Mouse (Mus musculus) liver, postnatal 0 days (tissue): ENCODE measurements at regions not wholly inside any gene's neighbourhood (a gene's known extent, or its start where the extent isn't known, plus 50 kb on each side); places are given as distances from the start of the nearest gene placed in this dataset.
A peak's percentile ranks its signal among the peaks of the same experiment; 100 is the strongest.

Experiments used
- ATAC-seq: fragments of 200-750 bp; cut with Nextera tagmentation; 2 replicates; pipeline ENCODE4 v1.8.0; 2017; ENCODE audit warnings: mild to moderate bottlenecking, moderate library complexity
- DNase-seq: peaks from one replicate; pipeline ENCODE4 v3.0.0-alpha.2; 2016
- H3K27ac ChIP-seq: fragments of 300-500 bp; sonication (generic); 2 replicates; pipeline ENCODE4 v1.5.1; 2014; ENCODE audit warnings: antibody characterized with exemption, moderate library complexity, mild to moderate bottlenecking, low read depth
- H3K27me3 ChIP-seq: fragments of 300-500 bp; sonication (generic); 2 replicates; pipeline ENCODE4 v1.6.1; 2014; ENCODE audit warnings: low read length, control low read depth, mixed read lengths; ENCODE audit not compliant: insufficient read depth
- H3K36me3 ChIP-seq: fragments of 300-500 bp; sonication (generic); replicated peaks from 2 replicates; pipeline ENCODE4 v1.6.1; 2014; ENCODE audit warnings: mild to moderate bottlenecking, control low read depth, low read length, moderate library complexity, mixed read lengths; ENCODE audit not compliant: insufficient read depth
- H3K4me1 ChIP-seq: fragments of 300-500 bp; sonication (generic); 2 replicates; pipeline ENCODE4 v1.6.1; 2014; ENCODE audit warnings: antibody characterized with exemption, mild to moderate bottlenecking, control low read depth; ENCODE audit not compliant: insufficient read depth
- H3K4me2 ChIP-seq: fragments of 300-500 bp; sonication (generic); 2 replicates; pipeline ENCODE4 v1.6.1; 2014; ENCODE audit warnings: low read depth, mild to moderate bottlenecking, low read length, moderate library complexity, mixed read lengths
- H3K4me3 ChIP-seq: fragments of 300-500 bp; sonication (generic); 2 replicates; pipeline ENCODE4 v1.5.1; 2014; ENCODE audit warnings: low read depth, low read length
- H3K9ac ChIP-seq: fragments of 300-500 bp; sonication (generic); replicated peaks from 2 replicates; pipeline ENCODE4 v1.6.1; 2014; ENCODE audit warnings: mild to moderate bottlenecking, moderate library complexity
- H3K9me3 ChIP-seq: fragments of 300-500 bp; sonication (generic); 2 replicates; pipeline ENCODE4 v1.6.1; 2016; ENCODE audit warnings: mild to moderate bottlenecking, control low read depth, low read length, mixed read lengths
- CTCF ChIP-seq: sonication (generic); IDR thresholded peaks from 2 replicates; pipeline ENCODE4 v1.5.1; 2016; ENCODE audit warnings: antibody characterized with exemption, low read depth
- EP300 ChIP-seq: IDR thresholded peaks from 2 replicates; pipeline ENCODE4 v1.6.1; 2016; ENCODE audit warnings: antibody characterized with exemption, low read depth, mild to moderate bottlenecking
- whole genome bisulfite sequencing: fragments of 180-500 bp; shearing (Covaris S2); extraction: QIAGEN DNeasy Blood & Tissue Kit; methylation state at CpG from one replicate; pipeline ENCODE4 v1.1.7; 2014; ENCODE audit not compliant: insufficient replicate concordance; 5-methylcytosine and 5-hydroxymethylcytosine counted together

GRCm38 (mm10) chr3:68764917-68765598 lies 74.6 kb downstream of the Il12a start:
- Histone ChIP-seq H3K4me3 (no peak overlapping the region), H3K4me1 (peaks cover 27% of the 10 kb centered on the region), H3K27me3 (no peaks in the 10 kb centered on the region), H3K9ac (no peak overlapping the region), H3K4me2 (no peak overlapping the region; the same call in 1 of the 2 replicates), H3K9me3 (no peaks in the 10 kb centered on the region), H3K36me3 (no peaks in the 10 kb centered on the region), H3K27ac (peak overlapping the region; percentile 18; the same call in 1 of the 2 replicates)
- DNase-seq (peak; percentile 37), ATAC-seq (peak; percentile 74)
- WGBS, result 49% methylated on average over 7 of the region's 7 CpGs
- TF ChIP-seq EP300 (no peak), CTCF (no peak)

- TF ChIP-seq CTCF, result no peak
- TF ChIP-seq EP300, result no peak
- WGBS, result 71% methylated on average over 3 of the region's 3 CpGs
- ATAC-seq, result no peak
These were observed 81.1 kb downstream of the Il12a start for GRCm38 (mm10) chr3:68771579-68771978.

DNA sequence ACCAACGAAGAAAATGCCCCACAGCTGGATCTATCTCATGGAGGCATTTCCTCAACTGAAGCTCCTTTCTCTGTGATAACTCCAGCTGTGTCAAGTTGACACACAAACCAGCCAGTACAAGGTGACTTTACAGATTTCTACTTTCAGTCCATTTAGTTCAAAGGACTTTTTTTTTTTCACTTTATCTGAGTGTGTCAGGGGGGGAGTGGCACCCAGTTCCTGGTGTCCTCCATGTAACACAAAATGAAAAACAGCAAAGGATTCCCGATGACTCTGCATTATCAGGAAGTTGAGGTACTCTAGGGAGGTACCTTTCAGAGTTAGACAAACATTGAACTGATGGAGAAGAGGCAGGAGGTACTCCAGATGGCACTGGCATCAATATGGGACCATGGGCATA lies 87.4 kb downstream of the Il12a start:
- Histone ChIP-seq H3K4me3 (no peak overlapping the region), H3K36me3 (no peaks in the 10 kb centered on the region), H3K9ac (no peak overlapping the region), H3K4me2 (no peak overlapping the region), H3K9me3 (no peaks in the 10 kb centered on the region), H3K27ac (no peak overlapping the region), H3K4me1 (peaks cover 3% of the 10 kb centered on the region; the same call in 1 of the 2 replicates), H3K27me3 (no peaks in the 10 kb centered on the region)
- ATAC-seq, result no peak
- WGBS, result 45% methylated on average over 2 of the region's 2 CpGs
- no peak for DNase-seq
- TF ChIP-seq EP300 (0 out of 2 replicates have a peak, but pooled peaks have one; percentile 26), CTCF (no peak)

More at GRCm38 (mm10) chr3:68771579-68771978, 81.1 kb downstream of the Il12a start:
- Histone ChIP-seq H3K27me3 (no peaks in the 10 kb centered on the region), H3K27ac (no peak overlapping the region), H3K9me3 (no peaks in the 10 kb centered on the region), H3K4me1 (no peaks in the 10 kb centered on the region), H3K9ac (no peak overlapping the region), H3K36me3 (no peaks in the 10 kb centered on the region), H3K4me2 (no peak overlapping the region), H3K4me3 (no peak overlapping the region)
- DNase-seq, result no peak

- H3K9ac ChIP-seq, result no peak overlapping the region
- H3K27me3 ChIP-seq, result no peaks in the 10 kb centered on the region
- no peak overlapping the region for H3K4me3 ChIP-seq
- DNase-seq (no peak), ATAC-seq (no peak)
- H3K4me1 ChIP-seq, result peaks cover 3% of the 10 kb centered on the region; the same call in 1 of the 2 replicates
- 51% methylated on average over 16 of the region's 16 CpGs for WGBS
- H3K36me3 ChIP-seq, result no peaks in the 10 kb centered on the region
- TF ChIP-seq EP300 (no peak), CTCF (no peak)
- no peak overlapping the region for H3K27ac ChIP-seq
- no peaks in the 10 kb centered on the region for H3K9me3 ChIP-seq
- H3K4me2 ChIP-seq, result no peak overlapping the region
These were observed 88.1 kb downstream of the Il12a start for GRCm38 (mm10) chr3:68778354-68779040.

GRCm38 (mm10) chr3:68780843-68781242 lies 88.5 kb upstream of the 1110032F04Rik start:
- H3K27me3 ChIP-seq, result no peaks in the 10 kb centered on the region
- peaks cover 3% of the 10 kb centered on the region; the same call in 1 of the 2 replicates for H3K4me1 ChIP-seq
- TF ChIP-seq EP300 (no peak), CTCF (no peak)
- no peak overlapping the region for H3K27ac ChIP-seq
- DNase-seq (no peak), ATAC-seq (no peak)
- H3K9me3 ChIP-seq, result no peaks in the 10 kb centered on the region
- H3K4me2 ChIP-seq, result no peak overlapping the region
- no peak overlapping the region for H3K9ac ChIP-seq
- 52% methylated on average over 7 of the region's 7 CpGs for WGBS
- H3K4me3 ChIP-seq, result no peak overlapping the region
- no peaks in the 10 kb centered on the region for H3K36me3 ChIP-seq

DNA sequence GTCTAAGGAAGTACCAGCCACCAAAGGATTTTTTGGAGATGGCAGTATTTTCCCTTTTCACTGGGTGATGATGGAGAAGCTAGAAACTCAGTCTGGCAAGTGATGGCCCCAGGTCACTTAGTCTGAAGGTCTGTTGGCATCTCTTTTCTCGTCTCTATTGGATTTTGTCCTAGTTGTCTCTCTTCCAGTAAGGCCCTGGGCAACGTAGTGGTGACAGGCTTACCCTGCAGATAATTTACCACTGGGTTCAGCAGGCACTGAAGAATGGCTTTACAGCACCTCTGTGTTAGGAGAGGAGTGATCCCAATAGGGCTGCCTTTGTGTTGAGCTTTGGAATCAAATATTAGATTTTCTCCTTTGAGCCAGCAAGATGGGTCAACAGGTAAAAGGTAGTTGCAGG lies 87.9 kb upstream of the 1110032F04Rik start:
- 48% methylated on average over 2 of the region's 2 CpGs for WGBS
- Histone ChIP-seq H3K4me3 (no peak overlapping the region), H3K27ac (no peak overlapping the region), H3K4me2 (no peak overlapping the region), H3K27me3 (no peaks in the 10 kb centered on the region), H3K9ac (no peak overlapping the region), H3K36me3 (no peaks in the 10 kb centered on the region), H3K4me1 (peaks cover 3% of the 10 kb centered on the region; the same call in 1 of the 2 replicates), H3K9me3 (no peaks in the 10 kb centered on the region)
- ATAC-seq (no peak), DNase-seq (no peak)
- no peak for TF ChIP-seq EP300
- TF ChIP-seq CTCF, result no peak
